Mouse (Mus musculus): ENCODE measurements around the gene Nfam1. TPM values are rescaled to one million over a fixed set of nuclear protein-coding genes. Genes with fewer than 3 reads are reported as not detected.

Nfam1 gene
- polyA plus RNA-seq, 1 experiment from 2014 or later: 1.9 TPM

GRCm38 (mm10) chr15:83061689-83062088 lies 28.6 kb upstream of the Nfam1 start:
- Histone ChIP-seq H3K9me3 (ENCODE audit: control insufficient read depth, low read length) (no peaks in the 10 kb centered on the region), H3K36me3 (ENCODE audit: control insufficient read depth, insufficient read depth, low read length) (no peaks in the 10 kb centered on the region), H3K4me2 (ENCODE audit: low read depth, severe bottlenecking) (no peak overlapping the region), H3K4me1 (ENCODE audit: control insufficient read depth, insufficient read depth, low read length) (peaks cover 5% of the 10 kb centered on the region; the same call in 1 of the 2 replicates), H3K27ac (replicated peaks; ENCODE audit: low read depth, low read length) (no peak overlapping the region), H3K27me3 (ENCODE audit: control insufficient read depth, insufficient read depth, low read length) (no peaks in the 10 kb centered on the region), H3K4me3 (ENCODE audit: low read depth, low read length) (no peak overlapping the region), H3K9ac (ENCODE audit: low read length) (no peak overlapping the region)
- 4% methylated on average over 5 of the region's 5 CpGs for WGBS
- DNase-seq (ENCODE audit: low spot score) (no peak), ATAC-seq (ENCODE audit: insufficient number of reproducible peaks, low FRiP score, low TSS enrichment, low read depth) (0 out of 2 replicates have a peak, but pooled peaks have one; percentile 47)

- Histone ChIP-seq H3K4me3 (ENCODE audit: low read depth, low read length) (no peak overlapping the region), H3K9me3 (ENCODE audit: control insufficient read depth, low read length) (no peaks in the 10 kb centered on the region), H3K4me2 (ENCODE audit: low read depth, severe bottlenecking) (no peak overlapping the region), H3K36me3 (ENCODE audit: control insufficient read depth, insufficient read depth, low read length) (no peaks in the 10 kb centered on the region), H3K27ac (replicated peaks; ENCODE audit: low read depth, low read length) (no peak overlapping the region), H3K27me3 (ENCODE audit: control insufficient read depth, insufficient read depth, low read length) (no peaks in the 10 kb centered on the region), H3K4me1 (ENCODE audit: control insufficient read depth, insufficient read depth, low read length) (peaks cover 5% of the 10 kb centered on the region; the same call in 1 of the 2 replicates), H3K9ac (ENCODE audit: low read length) (no peak overlapping the region)
- DNase-seq (ENCODE audit: low spot score): no peak
- WGBS: 60% methylated on average over 5 of the region's 5 CpGs
- no peak for ATAC-seq (ENCODE audit: insufficient number of reproducible peaks, low FRiP score, low TSS enrichment, low read depth)
Observed at GRCm38 (mm10) chr15:83059233-83059660, 26.1 kb upstream of the Nfam1 start.

DNA sequence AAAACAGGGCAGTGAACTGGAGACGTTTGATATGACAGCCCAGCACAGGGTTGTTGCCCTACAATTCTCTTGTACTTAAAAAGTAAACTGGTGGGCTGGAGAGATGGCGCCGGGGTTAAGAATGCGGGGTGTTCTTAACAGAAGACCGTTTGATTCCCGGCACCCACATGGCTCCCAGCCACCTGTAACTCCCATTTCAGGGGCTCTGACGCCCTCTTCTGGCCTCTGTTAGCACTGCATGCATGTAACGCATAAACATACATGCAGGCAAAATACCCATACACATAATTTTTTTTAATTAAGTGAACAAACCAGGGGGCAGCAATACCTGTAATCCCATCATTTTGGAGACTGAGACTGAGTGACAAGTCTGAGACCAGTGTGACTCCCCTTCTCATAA lies 24.4 kb upstream of the Nfam1 start:
- no peak overlapping the region for H3K4me2 ChIP-seq (ENCODE audit: low read depth, severe bottlenecking)
- no peak for ATAC-seq (ENCODE audit: insufficient number of reproducible peaks, low FRiP score, low TSS enrichment, low read depth)
- no peak overlapping the region for H3K4me3 ChIP-seq (ENCODE audit: low read depth, low read length)
- H3K36me3 ChIP-seq (ENCODE audit: control insufficient read depth, insufficient read depth, low read length): no peaks in the 10 kb centered on the region
- DNase-seq (ENCODE audit: low spot score): no peak
- H3K27ac ChIP-seq (replicated peaks; ENCODE audit: low read depth, low read length): no peak overlapping the region
- no peaks in the 10 kb centered on the region for H3K27me3 ChIP-seq (ENCODE audit: control insufficient read depth, insufficient read depth, low read length)
- WGBS: 72% methylated on average over 8 of the region's 8 CpGs
- H3K9me3 ChIP-seq (ENCODE audit: control insufficient read depth, low read length): no peaks in the 10 kb centered on the region
- peaks cover 5% of the 10 kb centered on the region; the same call in 1 of the 2 replicates for H3K4me1 ChIP-seq (ENCODE audit: control insufficient read depth, insufficient read depth, low read length)
- no peak overlapping the region for H3K9ac ChIP-seq (ENCODE audit: low read length)

GRCm38 (mm10) chr15:83056378-83057083 lies 23.4 kb upstream of the Nfam1 start:
- no peaks in the 10 kb centered on the region for H3K9me3 ChIP-seq (ENCODE audit: control insufficient read depth, low read length)
- no peaks in the 10 kb centered on the region for H3K27me3 ChIP-seq (ENCODE audit: control insufficient read depth, insufficient read depth, low read length)
- no peaks in the 10 kb centered on the region for H3K36me3 ChIP-seq (ENCODE audit: control insufficient read depth, insufficient read depth, low read length)
- no peak overlapping the region for H3K27ac ChIP-seq (replicated peaks; ENCODE audit: low read depth, low read length)
- WGBS: under 1% methylated on average over 29 of the region's 29 CpGs
- H3K4me2 ChIP-seq (ENCODE audit: low read depth, severe bottlenecking): peak overlapping the region; percentile 50
- DNase-seq (ENCODE audit: low spot score) (peak; percentile 47), ATAC-seq (ENCODE audit: insufficient number of reproducible peaks, low FRiP score, low TSS enrichment, low read depth) (no peak)
- no peak overlapping the region for H3K9ac ChIP-seq (ENCODE audit: low read length)
- H3K4me1 ChIP-seq (ENCODE audit: control insufficient read depth, insufficient read depth, low read length): peaks cover 2% of the 10 kb centered on the region; the same call in 1 of the 2 replicates
- peak overlapping the region; percentile 19 for H3K4me3 ChIP-seq (ENCODE audit: low read depth, low read length)

DNA sequence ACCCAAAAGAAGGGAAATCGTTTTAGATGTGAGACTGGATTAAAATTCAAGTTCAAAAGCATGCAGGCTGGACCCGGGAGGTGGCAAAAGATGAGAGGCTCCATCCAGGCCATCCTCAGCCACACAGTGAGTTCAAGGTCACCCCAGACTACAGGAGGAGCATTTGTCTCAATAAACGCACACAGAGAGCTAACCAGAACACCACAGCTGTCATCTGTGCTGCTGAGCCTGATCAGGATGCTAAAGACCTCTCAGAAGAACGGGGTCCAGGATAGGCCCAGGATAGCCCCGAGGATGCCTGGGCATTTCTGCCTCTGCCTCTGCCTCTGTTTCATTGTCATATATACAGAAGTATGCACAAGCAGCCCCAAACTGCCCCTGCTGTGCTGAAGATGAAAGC lies 22.5 kb upstream of the Nfam1 start:
- DNase-seq (ENCODE audit: low spot score) (no peak), ATAC-seq (ENCODE audit: insufficient number of reproducible peaks, low FRiP score, low TSS enrichment, low read depth) (no peak)
- H3K9ac ChIP-seq (ENCODE audit: low read length): no peak overlapping the region
- no peaks in the 10 kb centered on the region for H3K36me3 ChIP-seq (ENCODE audit: control insufficient read depth, insufficient read depth, low read length)
- H3K4me1 ChIP-seq (ENCODE audit: control insufficient read depth, insufficient read depth, low read length): no peaks in the 10 kb centered on the region
- WGBS: 38% methylated on average over 5 of the region's 5 CpGs
- H3K4me2 ChIP-seq (ENCODE audit: low read depth, severe bottlenecking): no peak overlapping the region
- no peak overlapping the region for H3K4me3 ChIP-seq (ENCODE audit: low read depth, low read length)
- H3K27me3 ChIP-seq (ENCODE audit: control insufficient read depth, insufficient read depth, low read length): no peaks in the 10 kb centered on the region
- no peak overlapping the region for H3K27ac ChIP-seq (replicated peaks; ENCODE audit: low read depth, low read length)
- no peaks in the 10 kb centered on the region for H3K9me3 ChIP-seq (ENCODE audit: control insufficient read depth, low read length)

GRCm38 (mm10) chr15:83053261-83053660 lies 20.2 kb upstream of the Nfam1 start:
- Histone ChIP-seq H3K27ac (replicated peaks; ENCODE audit: low read depth, low read length) (no peak overlapping the region), H3K9ac (ENCODE audit: low read length) (no peak overlapping the region), H3K27me3 (ENCODE audit: control insufficient read depth, insufficient read depth, low read length) (no peaks in the 10 kb centered on the region), H3K4me1 (ENCODE audit: control insufficient read depth, insufficient read depth, low read length) (no peaks in the 10 kb centered on the region), H3K4me3 (ENCODE audit: low read depth, low read length) (no peak overlapping the region), H3K4me2 (ENCODE audit: low read depth, severe bottlenecking) (no peak overlapping the region), H3K36me3 (ENCODE audit: control insufficient read depth, insufficient read depth, low read length) (no peaks in the 10 kb centered on the region), H3K9me3 (ENCODE audit: control insufficient read depth, low read length) (no peaks in the 10 kb centered on the region)
- DNase-seq (ENCODE audit: low spot score) (no peak), ATAC-seq (ENCODE audit: insufficient number of reproducible peaks, low FRiP score, low TSS enrichment, low read depth) (no peak)
- 59% methylated on average over 11 of the region's 11 CpGs for WGBS

DNA sequence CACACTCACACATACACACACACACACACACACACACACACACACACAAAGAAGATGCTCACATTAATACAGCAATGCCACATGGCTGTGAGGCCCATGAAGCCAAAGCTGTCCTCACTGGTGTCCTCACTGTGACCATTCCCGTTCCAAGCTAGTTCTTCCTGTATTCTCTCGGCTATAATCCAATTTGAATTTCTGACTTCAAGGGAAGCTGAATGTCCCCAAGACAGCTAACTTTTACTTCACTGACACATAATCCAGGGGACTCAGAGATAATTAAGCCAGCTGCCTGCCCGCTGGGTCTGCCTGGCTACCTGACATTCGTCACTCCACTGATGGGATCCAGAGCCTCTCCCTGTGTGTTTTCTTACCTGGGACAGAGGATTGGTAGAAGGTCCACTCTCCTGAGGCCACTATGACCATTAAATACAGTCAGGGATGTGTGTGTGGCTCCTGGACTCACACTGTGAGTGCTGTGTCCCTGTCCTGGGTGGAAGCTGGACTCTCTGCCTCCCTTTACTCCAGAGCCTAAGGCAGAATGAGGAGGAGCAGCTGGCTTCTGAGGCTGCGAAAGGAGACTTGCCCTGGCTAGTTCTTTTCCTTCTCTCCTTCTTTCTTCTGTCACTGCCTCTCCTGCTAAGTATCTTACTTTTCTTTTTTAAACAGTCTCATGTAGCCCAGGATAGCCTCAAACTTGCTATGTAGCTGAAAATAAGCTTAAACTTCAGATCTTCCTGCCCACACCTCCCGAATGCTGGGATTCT lies 19.4 kb upstream of the Nfam1 start:
- H3K27ac ChIP-seq (replicated peaks; ENCODE audit: low read depth, low read length): no peak overlapping the region
- no peaks in the 10 kb centered on the region for H3K27me3 ChIP-seq (ENCODE audit: control insufficient read depth, insufficient read depth, low read length)
- no peak for ATAC-seq (ENCODE audit: insufficient number of reproducible peaks, low FRiP score, low TSS enrichment, low read depth)
- no peaks in the 10 kb centered on the region for H3K36me3 ChIP-seq (ENCODE audit: control insufficient read depth, insufficient read depth, low read length)
- no peak overlapping the region for H3K4me2 ChIP-seq (ENCODE audit: low read depth, severe bottlenecking)
- no peaks in the 10 kb centered on the region for H3K9me3 ChIP-seq (ENCODE audit: control insufficient read depth, low read length)
- H3K9ac ChIP-seq (ENCODE audit: low read length): no peak overlapping the region
- H3K4me1 ChIP-seq (ENCODE audit: control insufficient read depth, insufficient read depth, low read length): no peaks in the 10 kb centered on the region
- WGBS: 49% methylated on average over 6 of the region's 6 CpGs
- DNase-seq (ENCODE audit: low spot score): no peak
- H3K4me3 ChIP-seq (ENCODE audit: low read depth, low read length): no peak overlapping the region

GRCm38 (mm10) chr15:83046730-83047129 lies 13.6 kb upstream of the Nfam1 start:
- Histone ChIP-seq H3K9ac (ENCODE audit: low read length) (no peak overlapping the region), H3K36me3 (ENCODE audit: control insufficient read depth, insufficient read depth, low read length) (no peaks in the 10 kb centered on the region), H3K4me2 (ENCODE audit: low read depth, severe bottlenecking) (no peak overlapping the region), H3K4me3 (ENCODE audit: low read depth, low read length) (no peak overlapping the region), H3K27ac (replicated peaks; ENCODE audit: low read depth, low read length) (no peak overlapping the region), H3K9me3 (ENCODE audit: control insufficient read depth, low read length) (peaks cover 2% of the 10 kb centered on the region; the same call in 1 of the 2 replicates), H3K27me3 (ENCODE audit: control insufficient read depth, insufficient read depth, low read length) (no peaks in the 10 kb centered on the region), H3K4me1 (ENCODE audit: control insufficient read depth, insufficient read depth, low read length) (0 out of 2 replicates have a peak, but pooled peaks cover 2% of the 10 kb centered on the region)
- ATAC-seq (ENCODE audit: insufficient number of reproducible peaks, low FRiP score, low TSS enrichment, low read depth): no peak
- 81% methylated on average over 7 of the region's 7 CpGs for WGBS
- no peak for DNase-seq (ENCODE audit: low spot score)
